8 mouse cellular contexts compared by ENCODE assay signal in the genomic region with DNA sequence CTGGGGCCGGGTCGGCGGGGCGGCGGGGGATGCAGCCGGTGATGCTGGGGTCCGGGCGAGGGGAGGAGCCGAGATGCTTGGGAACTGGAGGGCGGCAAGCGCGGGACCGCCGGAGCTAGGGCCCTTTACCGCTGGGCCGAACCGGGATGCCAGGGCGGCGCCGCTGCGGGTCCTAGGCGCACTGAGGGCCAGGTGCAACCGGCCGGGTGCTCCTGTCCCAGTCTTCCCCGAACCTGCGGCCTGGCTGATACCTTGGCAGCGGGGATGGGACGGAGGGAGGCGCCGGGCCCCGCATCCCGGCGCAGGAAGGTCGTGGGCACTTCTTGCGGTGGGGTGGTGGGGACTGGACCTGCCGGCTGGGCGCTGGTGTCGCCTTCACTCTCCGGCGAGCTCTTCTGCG. TPM values are rescaled to one million over a fixed set of nuclear protein-coding genes. Genes with fewer than 3 reads are reported as not detected.
DNase-seq lines count a peak whose midpoint lies in the region; ATAC-seq and TF ChIP-seq lines count a peak whose summit lies in the region.

No protein-coding gene starts in this region.

- no peak overlapping the region for H3K27ac ChIP-seq in thymus, adult 2 months (ENCODE audit: control insufficient read depth, insufficient read depth, low read length)
- peak overlapping the region; percentile 67 for H3K27ac ChIP-seq in liver, embryonic 13.5 days
- no peak overlapping the region for H3K27ac ChIP-seq in stomach, postnatal 0 days (replicated peaks)

- H3K4me1 ChIP-seq in thymus, adult 2 months (replicated peaks; ENCODE audit: control insufficient read depth, insufficient read depth, low read length) = peaks cover 13% of the 10 kb centered on the region
- H3K4me1 ChIP-seq in liver, embryonic 13.5 days (replicated peaks) = peaks cover 52% of the 10 kb centered on the region
- no peaks in the 10 kb centered on the region for H3K4me1 ChIP-seq in stomach, postnatal 0 days (replicated peaks; ENCODE audit: control insufficient read depth, insufficient read depth)

- TF ChIP-seq EP300 in stomach, postnatal 0 days (optimal IDR thresholded peaks at IDR 0.05) = no peak

- H3K36me3 ChIP-seq in thymus, adult 2 months (ENCODE audit: control insufficient read depth, insufficient read depth, low read length) = no peaks in the 10 kb centered on the region
- H3K36me3 ChIP-seq in liver, embryonic 13.5 days = peaks cover 6% of the 10 kb centered on the region; the same call in 1 of the 2 replicates
- H3K36me3 ChIP-seq in stomach, postnatal 0 days (ENCODE audit: control insufficient read depth, insufficient read depth, low read length) = no peaks in the 10 kb centered on the region

- peak overlapping the region; percentile 98 for H3K4me2 ChIP-seq in liver, embryonic 13.5 days
- peak overlapping the region; percentile 99 for H3K4me2 ChIP-seq in stomach, postnatal 0 days (replicated peaks; ENCODE audit: low read depth)

- no peak for TF ChIP-seq POLR2A in thymus, adult 2 months (IDR thresholded peaks at IDR 0.05; ENCODE audit: control insufficient read depth, extremely low read depth, insufficient read depth, low read length, poor library complexity)

- no peaks in the 10 kb centered on the region for H3K27me3 ChIP-seq in thymus, adult 2 months (ENCODE audit: control insufficient read depth, insufficient read depth, low read length)
- 0 out of 2 replicates have a peak, but pooled peaks cover 2% of the 10 kb centered on the region for H3K27me3 ChIP-seq in liver, embryonic 13.5 days
- H3K27me3 ChIP-seq in stomach, postnatal 0 days (ENCODE audit: control insufficient read depth, insufficient read depth, low read length) = no peaks in the 10 kb centered on the region

- H3K9ac ChIP-seq in liver, embryonic 13.5 days = peak overlapping the region; percentile 90
- H3K9ac ChIP-seq in stomach, postnatal 0 days (ENCODE audit: low read length) = peak overlapping the region; percentile 68

- no peak for TF ChIP-seq CTCF in thymus, adult 2 months (IDR thresholded peaks at IDR 0.05; ENCODE audit: borderline replicate concordance, control insufficient read depth, extremely low read depth, insufficient read depth, low read length, poor library complexity)
- TF ChIP-seq CTCF in stomach, postnatal 0 days (IDR thresholded peaks at IDR 0.05; ENCODE audit: low read depth) = no peak

- no peak for DNase-seq in frontal cortex, postnatal 14 days (ENCODE audit: low spot score in 2 of 2)
- no peak for DNase-seq in thymus, adult 2 months
- no peak for DNase-seq in thymus, postnatal 36 days
- no peak for DNase-seq in liver, embryonic 13.5 days
- DNase-seq in stomach, postnatal 0 days (ENCODE audit: low spot score) = no peak
- no peak for DNase-seq in adrenal gland, postnatal 10 days
- no peak for DNase-seq in embryo, embryonic 9.5 days (ENCODE audit: extremely low spot score)

- H3K4me3 ChIP-seq in thymus, adult 2 months (ENCODE audit: control insufficient read depth, insufficient read depth, low read length) = peak overlapping the region; percentile 60
- peak overlapping the region; percentile 87 for H3K4me3 ChIP-seq in liver, embryonic 13.5 days (replicated peaks)
- H3K4me3 ChIP-seq in stomach, postnatal 0 days (ENCODE audit: low read depth, low read length) = peak overlapping the region; percentile 63

- WGBS in thymus, adult 2 months = 1% methylated on average over 41 of the region's 41 CpGs
- WGBS in liver, embryonic 13.5 days (ENCODE audit: insufficient replicate concordance) = under 1% methylated on average over 35 of the region's 41 CpGs
- 2% methylated on average over 38 of the region's 41 CpGs for WGBS in stomach, postnatal 0 days

- ATAC-seq in frontal cortex, adult (ENCODE audit: low TSS enrichment) = peak; percentile 68
- peak; percentile 57 for ATAC-seq in liver, embryonic 13.5 days (ENCODE audit: low read depth)
- ATAC-seq in stomach, postnatal 0 days (ENCODE audit: low FRiP score, low TSS enrichment) = no peak; the same call in 1 of the 2 replicates

- H3K9me3 ChIP-seq in liver, embryonic 13.5 days (replicated peaks) = no peaks in the 10 kb centered on the region
- no peaks in the 10 kb centered on the region for H3K9me3 ChIP-seq in stomach, postnatal 0 days (ENCODE audit: control insufficient read depth, low read length)

RNA-seq across cellular contexts. Expression of a gene that starts 0.3 kb away (rescaled TPM):
- 1.7 and 1.9 TPM in 2 replicates for polyA plus RNA-seq in thymus, adult 2 months (2012; rRNA removed)
- polyA plus RNA-seq in liver, embryonic 13.5 days (2015; fragmentation: Nextera tagmentation; extraction: Ambion mirVana) = 6.2 and 8.8 TPM in 2 replicates
- polyA plus RNA-seq in stomach, postnatal 0 days (2015; fragmentation: Nextera tagmentation; extraction: Ambion mirVana) = 1.2 and 1.5 TPM in 2 replicates
- total RNA-seq in adrenal gland, postnatal 10 days (2021) = 1 to 10 TPM; 2.8 to 3.5 TPM

RNA-seq across cellular contexts. Expression of a gene that starts 23.8 kb away (rescaled TPM):
- 7.0 and 12.4 TPM in 2 replicates for polyA plus RNA-seq in thymus, adult 2 months (2012; rRNA removed)
- polyA plus RNA-seq in liver, embryonic 13.5 days (2015; fragmentation: Nextera tagmentation; extraction: Ambion mirVana) = 327 and 404 TPM in 2 replicates
- polyA plus RNA-seq in stomach, postnatal 0 days (2015; fragmentation: Nextera tagmentation; extraction: Ambion mirVana) = 404 and 420 TPM in 2 replicates
- total RNA-seq in adrenal gland, postnatal 10 days (2021) = 100 to 1,000 TPM; 228 to 260 TPM

Comparison
In these comparisons a context has a peak if more than half of its experiments do, and no peak if none do; other contexts are left out.
1. RNA of a gene that starts 23.8 kb away (polyA plus RNA-seq): 404 to 420 TPM in stomach, postnatal 0 days and 327 to 404 TPM in liver, embryonic 13.5 days; 7.0 to 12.4 TPM in thymus, adult 2 months; every median in the first group is over 10 times any median in the second.
2. Peak in every context shown above with its lines, with median percentiles within 50 percentile points of each other: H3K4me3 ChIP-seq.